Mouse (Mus musculus): ENCODE measurements around the gene Entpd2.

- TF ChIP-seq CTCF (IDR thresholded peaks at IDR 0.05; ENCODE audit: control insufficient read depth, insufficient read depth, insufficient replicate concordance, low read depth, low read length) (no peak), POLR2A (IDR thresholded peaks at IDR 0.05; ENCODE audit: control insufficient read depth, low read depth, low read length) (no peak)
These were observed 47.5 kb upstream of the Entpd2 start for GRCm38 (mm10) chr2:25348162-25348561.
